Mouse (Mus musculus): Measurements from ENCODE around the gene Kpna4. TPM values are rescaled to one million over a fixed set of nuclear protein-coding genes. Genes with fewer than 3 reads are reported as not detected.
"Not testable (repeated sequence)": the region's sequence is repeated elsewhere in the genome, so short reads cannot be mapped to it uniquely, and the experiment has no call there.

Kpna4 gene
- polyA plus RNA-seq, 1 experiment from 2014 or later, result 36.8 TPM

DNA sequence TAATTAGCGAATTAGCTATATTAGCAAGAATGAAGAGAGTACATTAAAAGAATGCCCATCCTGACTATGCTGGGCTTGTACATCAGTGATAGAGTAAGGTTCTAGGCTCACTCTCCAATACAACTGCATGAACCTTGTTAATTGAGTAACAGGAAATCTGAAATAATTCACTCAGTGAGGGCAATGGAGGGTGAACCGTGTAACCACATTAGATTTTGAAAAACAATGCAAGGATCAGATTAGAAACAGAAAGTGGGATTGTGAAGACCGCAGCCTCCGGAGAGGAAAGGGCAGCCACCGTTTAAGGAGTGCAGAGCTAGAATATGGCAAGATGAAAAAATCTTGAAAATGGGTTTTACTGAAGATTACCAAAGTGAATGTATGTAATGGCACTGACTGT lies 85.6 kb downstream of the Kpna4 start:
- H3K9ac ChIP-seq (replicated peaks; ENCODE audit: low read depth, low read length), result no peak overlapping the region
- 0 out of 2 replicates have a peak, but pooled peaks cover 4% of the 10 kb centered on the region for H3K36me3 ChIP-seq (ENCODE audit: control insufficient read depth, insufficient read depth)
- H3K4me3 ChIP-seq (replicated peaks; ENCODE audit: low read length), result 0 out of 2 replicates have a peak overlapping the region, but pooled peaks have one; percentile 15
- H3K27me3 ChIP-seq (replicated peaks; ENCODE audit: control insufficient read depth, insufficient read depth, low read length), result no peaks in the 10 kb centered on the region
- H3K4me2 ChIP-seq (ENCODE audit: low read length), result peak overlapping the region; percentile 38
- H3K9me3 ChIP-seq (ENCODE audit: control insufficient read depth, low read length), result no peaks in the 10 kb centered on the region
- H3K27ac ChIP-seq (ENCODE audit: low read length), result no peak overlapping the region
- peaks cover 22% of the 10 kb centered on the region for H3K4me1 ChIP-seq (replicated peaks; ENCODE audit: control insufficient read depth, insufficient read depth, low read length)
- ATAC-seq, result no peak
- 62% methylated on average over 5 of the region's 5 CpGs for WGBS

DNA sequence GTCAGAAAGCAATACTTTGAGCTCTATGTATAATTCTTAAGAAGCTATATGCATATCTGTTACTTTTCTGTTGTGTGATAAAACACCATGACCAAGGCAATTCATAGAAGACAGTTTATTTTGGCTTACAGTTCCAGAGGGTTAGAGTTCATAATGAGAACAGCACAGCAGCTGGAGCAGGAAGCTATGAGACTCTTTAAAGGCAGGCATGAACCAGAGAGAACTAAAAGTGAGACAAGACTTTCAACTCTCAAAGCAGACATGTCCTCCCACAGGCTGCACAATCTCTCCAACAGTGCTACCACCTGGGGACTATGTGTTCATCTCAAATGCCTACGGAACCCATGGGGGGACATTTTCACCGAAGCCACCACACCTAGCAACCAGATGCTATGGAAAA lies 86.8 kb downstream of the Kpna4 start:
- ATAC-seq, result no peak
- WGBS, result 89% methylated on average over 2 of the region's 2 CpGs
- H3K4me1 ChIP-seq (replicated peaks; ENCODE audit: control insufficient read depth, insufficient read depth, low read length), result peaks cover 18% of the 10 kb centered on the region
- no peak overlapping the region for H3K27ac ChIP-seq (ENCODE audit: low read length)
- no peak overlapping the region for H3K9ac ChIP-seq (replicated peaks; ENCODE audit: low read depth, low read length)
- H3K36me3 ChIP-seq (ENCODE audit: control insufficient read depth, insufficient read depth), result peaks cover 10% of the 10 kb centered on the region; the same call in 1 of the 2 replicates
- H3K27me3 ChIP-seq (replicated peaks; ENCODE audit: control insufficient read depth, insufficient read depth, low read length), result no peaks in the 10 kb centered on the region
- H3K9me3 ChIP-seq (ENCODE audit: control insufficient read depth, low read length), result no peaks in the 10 kb centered on the region
- no peak overlapping the region for H3K4me2 ChIP-seq (ENCODE audit: low read length)
- H3K4me3 ChIP-seq (replicated peaks; ENCODE audit: low read length), result no peak overlapping the region

DNA sequence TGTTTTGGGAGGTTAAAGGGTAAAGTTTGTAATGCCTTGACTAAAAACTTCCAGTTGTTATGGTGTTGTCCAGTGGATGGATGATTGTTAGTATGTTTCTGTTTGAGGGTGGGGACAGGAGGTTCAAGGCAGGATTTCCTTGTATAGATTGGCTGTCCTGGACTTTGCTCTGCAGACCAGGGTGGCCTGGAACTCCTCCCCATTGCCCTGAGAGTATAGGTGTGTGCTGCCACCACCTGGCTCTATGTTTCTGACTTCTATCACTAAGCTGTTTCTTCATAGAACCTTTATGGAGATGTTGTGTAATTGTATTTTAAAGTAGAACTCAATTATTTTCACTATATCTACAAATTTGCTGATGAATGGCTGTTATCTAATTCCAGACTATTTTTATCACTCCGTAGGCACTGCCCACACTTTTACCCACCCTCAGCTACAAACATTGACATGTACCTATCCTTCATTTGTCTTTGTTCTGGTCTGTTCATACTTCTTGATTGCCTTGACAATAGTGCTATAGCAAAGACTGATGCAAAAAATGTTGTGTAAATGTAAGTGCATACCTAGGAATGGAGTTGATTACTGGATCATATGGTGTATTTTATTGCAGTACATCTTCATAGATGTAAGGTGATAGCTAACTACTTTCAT lies 100.7 kb downstream of the Kpna4 start:
- WGBS, result 95% methylated on average over 1 of the region's 1 CpGs
- Histone ChIP-seq H3K9ac (replicated peaks; ENCODE audit: low read depth, low read length) (no peak overlapping the region), H3K4me2 (ENCODE audit: low read length) (no peak overlapping the region), H3K27me3 (replicated peaks; ENCODE audit: control insufficient read depth, insufficient read depth, low read length) (no peaks in the 10 kb centered on the region), H3K36me3 (ENCODE audit: control insufficient read depth, insufficient read depth) (peaks cover 6% of the 10 kb centered on the region; the same call in 1 of the 2 replicates), H3K9me3 (ENCODE audit: control insufficient read depth, low read length) (no peaks in the 10 kb centered on the region), H3K27ac (ENCODE audit: low read length) (no peak overlapping the region), H3K4me3 (replicated peaks; ENCODE audit: low read length) (no peak overlapping the region), H3K4me1 (replicated peaks; ENCODE audit: control insufficient read depth, insufficient read depth, low read length) (no peaks in the 10 kb centered on the region)
- no peak for ATAC-seq

DNA sequence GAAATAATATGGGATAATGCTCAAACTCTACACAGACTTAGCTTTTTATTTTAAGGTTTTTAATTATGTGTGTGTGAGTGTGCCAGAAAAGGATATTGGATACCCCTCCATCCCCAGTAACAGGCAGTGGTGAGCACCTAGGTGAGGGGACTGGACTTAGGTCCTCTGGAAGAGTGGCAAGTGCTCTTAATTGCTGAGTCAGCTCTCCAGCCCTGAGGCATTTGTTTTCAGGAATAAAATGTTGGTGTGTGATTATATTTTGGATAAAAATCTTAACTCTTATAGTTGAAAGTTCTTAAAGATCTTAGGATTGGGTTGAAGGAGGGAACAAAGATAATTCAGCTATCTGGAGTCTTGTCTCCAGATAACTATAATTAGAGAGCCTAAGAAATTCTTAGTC lies 106.1 kb downstream of the Kpna4 start:
- H3K4me1 ChIP-seq (replicated peaks; ENCODE audit: control insufficient read depth, insufficient read depth, low read length), result no peaks in the 10 kb centered on the region
- no peak overlapping the region for H3K9ac ChIP-seq (replicated peaks; ENCODE audit: low read depth, low read length)
- H3K4me2 ChIP-seq (ENCODE audit: low read length), result no peak overlapping the region
- H3K27ac ChIP-seq (ENCODE audit: low read length), result no peak overlapping the region
- ATAC-seq, result no peak
- no peaks in the 10 kb centered on the region for H3K9me3 ChIP-seq (ENCODE audit: control insufficient read depth, low read length)
- no peak overlapping the region for H3K4me3 ChIP-seq (replicated peaks; ENCODE audit: low read length)
- no peaks in the 10 kb centered on the region for H3K27me3 ChIP-seq (replicated peaks; ENCODE audit: control insufficient read depth, insufficient read depth, low read length)
- H3K36me3 ChIP-seq (ENCODE audit: control insufficient read depth, insufficient read depth), result peaks cover 2% of the 10 kb centered on the region

DNA sequence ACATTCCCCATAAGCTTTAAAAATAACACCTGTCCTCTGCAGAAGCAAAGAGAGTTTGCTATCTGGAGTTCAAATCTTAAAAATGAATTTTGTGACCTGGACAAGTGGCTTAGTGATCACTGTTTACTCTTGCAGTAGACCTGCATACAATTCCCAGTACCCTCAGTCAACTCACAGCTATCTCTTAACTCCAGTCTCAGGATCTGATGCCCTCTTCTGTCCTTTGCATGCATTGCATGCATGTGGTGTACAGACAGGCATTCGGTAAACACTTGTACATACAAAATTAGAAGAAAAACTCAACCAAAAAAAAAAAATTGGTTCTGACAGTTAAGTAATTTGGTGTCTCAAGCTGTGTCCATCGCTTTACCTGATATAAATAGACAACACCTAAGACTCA lies 106.6 kb downstream of the Kpna4 start:
- Histone ChIP-seq H3K9me3 (ENCODE audit: control insufficient read depth, low read length) (no peaks in the 10 kb centered on the region), H3K4me1 (replicated peaks; ENCODE audit: control insufficient read depth, insufficient read depth, low read length) (no peaks in the 10 kb centered on the region), H3K36me3 (ENCODE audit: control insufficient read depth, insufficient read depth) (peaks cover 2% of the 10 kb centered on the region), H3K4me2 (ENCODE audit: low read length) (no peak overlapping the region), H3K27me3 (replicated peaks; ENCODE audit: control insufficient read depth, insufficient read depth, low read length) (no peaks in the 10 kb centered on the region), H3K27ac (ENCODE audit: low read length) (no peak overlapping the region), H3K9ac (replicated peaks; ENCODE audit: low read depth, low read length) (no peak overlapping the region), H3K4me3 (replicated peaks; ENCODE audit: low read length) (no peak overlapping the region)
- no peak for ATAC-seq
- 94% methylated on average over 2 of the region's 2 CpGs for WGBS

DNA sequence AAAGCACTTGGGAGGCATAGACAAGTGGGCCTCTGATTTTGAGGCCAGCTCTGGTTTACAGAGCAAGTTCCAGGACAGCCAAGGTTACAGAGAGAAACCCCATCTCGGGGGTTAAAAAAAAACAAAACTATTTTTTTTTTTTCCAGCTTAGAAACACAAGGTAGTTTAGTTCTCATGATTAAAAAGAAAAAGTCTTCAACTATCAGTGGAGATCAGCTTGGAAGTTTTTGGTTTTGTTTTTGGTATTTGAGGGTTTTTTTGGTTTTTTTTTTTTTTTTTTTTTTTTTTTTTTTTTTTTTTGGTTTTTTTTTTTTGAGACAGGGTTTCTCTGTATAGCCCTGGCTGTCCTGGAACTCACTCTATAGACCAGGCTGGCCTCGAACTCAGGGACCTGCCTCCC lies 108.3 kb downstream of the Kpna4 start:
- not testable (repeated sequence) for H3K4me1 ChIP-seq (replicated peaks; ENCODE audit: control insufficient read depth, insufficient read depth, low read length); H3K27ac ChIP-seq (ENCODE audit: low read length); H3K4me3 ChIP-seq (replicated peaks; ENCODE audit: low read length); H3K36me3 ChIP-seq (ENCODE audit: control insufficient read depth, insufficient read depth); H3K9me3 ChIP-seq (ENCODE audit: control insufficient read depth, low read length); H3K9ac ChIP-seq (replicated peaks; ENCODE audit: low read depth, low read length); H3K4me2 ChIP-seq (ENCODE audit: low read length); H3K27me3 ChIP-seq (replicated peaks; ENCODE audit: control insufficient read depth, insufficient read depth, low read length); ATAC-seq
- 100% methylated on average over 2 of the region's 2 CpGs for WGBS

DNA sequence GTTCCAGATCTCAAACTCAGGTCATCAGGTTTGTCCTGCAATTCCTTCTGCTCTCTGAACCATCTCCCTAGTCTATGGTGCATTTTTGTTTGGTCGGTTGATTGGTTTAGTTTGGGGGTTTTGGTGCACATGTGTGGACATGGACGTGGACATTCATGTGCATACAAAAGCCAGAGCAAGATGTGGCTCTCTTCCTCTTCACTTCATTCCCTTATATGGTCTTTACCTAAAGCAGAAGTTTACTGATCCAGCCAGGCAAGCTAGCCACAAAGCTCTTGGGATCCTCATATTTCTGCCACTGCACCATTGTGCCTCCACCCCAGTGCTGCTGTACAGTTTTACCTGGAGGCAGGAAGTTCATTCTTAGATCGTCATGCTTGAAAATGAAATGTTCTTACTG lies 109.7 kb downstream of the Kpna4 start:
- H3K4me3 ChIP-seq (replicated peaks; ENCODE audit: low read length), result no peak overlapping the region
- no peak overlapping the region for H3K9ac ChIP-seq (replicated peaks; ENCODE audit: low read depth, low read length)
- H3K27me3 ChIP-seq (replicated peaks; ENCODE audit: control insufficient read depth, insufficient read depth, low read length), result no peaks in the 10 kb centered on the region
- H3K36me3 ChIP-seq (ENCODE audit: control insufficient read depth, insufficient read depth), result peaks cover 2% of the 10 kb centered on the region; the same call in 1 of the 2 replicates
- no peak for ATAC-seq
- H3K4me1 ChIP-seq (replicated peaks; ENCODE audit: control insufficient read depth, insufficient read depth, low read length), result no peaks in the 10 kb centered on the region
- WGBS, result 90% methylated on average over 3 of the region's 3 CpGs
- H3K27ac ChIP-seq (ENCODE audit: low read length), result no peak overlapping the region
- H3K4me2 ChIP-seq (ENCODE audit: low read length), result no peak overlapping the region
- H3K9me3 ChIP-seq (ENCODE audit: control insufficient read depth, low read length), result no peaks in the 10 kb centered on the region

Other genes starting within 250 kb of the Kpna4 start
- 9.6 and 13.2 TPM in 2 replicates for gene Ift80, start 122.5 kb downstream of the Kpna4 start, polyA plus RNA-seq (2015; fragmentation: Nextera tagmentation; extraction: Ambion mirVana)
- gene Smc4, start 122.4 kb downstream of the Kpna4 start, polyA plus RNA-seq (2015; fragmentation: Nextera tagmentation; extraction: Ambion mirVana), result 73.0 and 85.9 TPM in 2 replicates
- gene Trim59, start 82.4 kb downstream of the Kpna4 start, polyA plus RNA-seq (2015; fragmentation: Nextera tagmentation; extraction: Ambion mirVana), result 72.8 and 89.6 TPM in 2 replicates
- gene Arl14, start 95.3 kb upstream of the Kpna4 start, polyA plus RNA-seq (2015; fragmentation: Nextera tagmentation; extraction: Ambion mirVana), result not detected in 2 replicates
- gene Ppm1l, start 189.7 kb upstream of the Kpna4 start, polyA plus RNA-seq (2015; fragmentation: Nextera tagmentation; extraction: Ambion mirVana), result 24.4 and 27.8 TPM in 2 replicates